Mouse (Mus musculus) heart, embryonic 13.5 days (tissue): ENCODE data around the gene Pitpnb. TPM values are rescaled to one million over a fixed set of nuclear protein-coding genes. Genes with fewer than 3 reads are reported as not detected.
A peak's percentile ranks its signal among the peaks of the same experiment; 100 is the strongest.

Experiments used
- ATAC-seq: fragments of 200-750 bp; cut with Nextera tagmentation; 2 replicates; pipeline ENCODE4 v1.8.0; 2017; ENCODE audit warnings: moderate TSS enrichment; ENCODE audit not compliant: insufficient number of reproducible peaks, low FRiP score, low TSS enrichment; ENCODE audit errors: extremely low read depth
- H3K27ac ChIP-seq: fragments of 300-500 bp; sonication (generic); replicated peaks from 2 replicates; pipeline ENCODE4 v1.5.1; 2015; ENCODE audit warnings: moderate library complexity, mild to moderate bottlenecking, inconsistent platforms
- H3K27me3 ChIP-seq: fragments of 300-500 bp; sonication (generic); replicated peaks from 2 replicates; pipeline ENCODE4 v1.6.1; 2015; ENCODE audit warnings: mild to moderate bottlenecking, inconsistent platforms
- H3K36me3 ChIP-seq: fragments of 300-500 bp; sonication (generic); 2 replicates; pipeline ENCODE4 v1.6.1; 2015; ENCODE audit warnings: mild to moderate bottlenecking, inconsistent platforms
- H3K4me1 ChIP-seq: fragments of 300-500 bp; sonication (generic); 2 replicates; pipeline ENCODE4 v1.6.1; 2015; ENCODE audit warnings: inconsistent platforms
- H3K4me2 ChIP-seq: fragments of 300-500 bp; sonication (generic); 2 replicates; pipeline ENCODE4 v1.6.1; 2015; ENCODE audit warnings: inconsistent platforms, mild to moderate bottlenecking, moderate library complexity
- H3K4me3 ChIP-seq: fragments of 300-500 bp; sonication (generic); 2 replicates; pipeline ENCODE4 v1.5.1; 2015; ENCODE audit warnings: moderate library complexity, mild to moderate bottlenecking, inconsistent platforms
- H3K9ac ChIP-seq: fragments of 300-500 bp; sonication (generic); 2 replicates; pipeline ENCODE4 v1.6.1; 2015; ENCODE audit warnings: inconsistent platforms, mild to moderate bottlenecking, moderate library complexity
- H3K9me3 ChIP-seq: fragments of 300-500 bp; sonication (generic); 2 replicates; pipeline ENCODE4 v1.6.1; 2016; ENCODE audit warnings: inconsistent platforms
- WGBS: fragments of 180-500 bp; shearing (Covaris S2); methylation state at CpG from one replicate; pipeline ENCODE4 v1.1.7; 2015; ENCODE audit warnings: mixed read lengths; 5-methylcytosine and 5-hydroxymethylcytosine counted together
- polyA plus RNA-seq: library from polyadenylated mRNA; unstranded; fragments of >200 nt; fragmentation: Nextera tagmentation; extraction: Ambion mirVana; gene quantifications from 2 replicates; pipeline ENCODE4 v1.2.1, GENCODE M21; 2015

Pitpnb gene
- 72.8 and 74.1 TPM in 2 replicates for polyA plus RNA-seq

DNA sequence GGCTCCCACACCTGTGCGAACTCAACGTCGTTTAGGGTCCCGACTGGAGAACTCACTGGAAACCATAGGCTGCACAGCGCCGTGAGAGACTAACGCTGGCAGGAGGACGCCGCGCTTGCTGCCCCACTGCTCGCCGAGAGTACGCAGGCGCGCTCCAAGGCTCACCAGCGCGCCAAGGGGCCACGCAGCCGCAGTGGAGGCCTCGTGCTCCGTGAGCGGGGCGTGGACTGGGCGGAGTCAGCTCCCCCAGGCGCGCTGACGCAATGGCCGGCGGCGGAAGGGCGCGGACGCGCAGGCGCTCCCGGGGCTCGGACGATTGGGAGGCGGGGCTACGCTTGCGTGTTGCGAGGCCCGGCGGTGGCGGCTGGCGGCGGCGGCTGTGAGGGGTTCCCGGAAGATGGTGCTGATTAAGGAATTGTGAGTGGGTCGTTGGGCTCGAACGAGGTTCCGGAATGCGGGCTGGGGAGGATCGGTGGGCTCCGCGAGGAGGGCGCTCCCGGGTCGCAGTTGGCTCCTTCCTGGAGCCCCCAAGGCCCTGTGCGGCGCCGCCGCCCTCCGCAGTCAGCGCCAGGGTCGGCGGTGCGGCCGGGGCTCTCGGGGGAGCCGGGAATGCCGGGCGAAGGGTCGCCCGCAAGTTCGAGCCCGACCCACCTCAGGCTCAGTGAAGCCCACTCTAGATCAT lies at the start of gene Pitpnb:
Gene Pitpnb (plus strand): TSS at position 347 of the 682 bp plus-strand sequence.
- Histone ChIP-seq H3K27ac (peak within 1 kb of the TSS; percentile 89), H3K4me3 (peak within 1 kb of the TSS; percentile 98), H3K9ac (peak within 1 kb of the TSS; percentile 98), H3K4me2 (peak within 1 kb of the TSS; percentile 80), H3K4me1 (peaks cover 28% of the 10 kb centered on the region), H3K27me3 (no peaks in the 10 kb centered on the region), H3K9me3 (no peaks in the 10 kb centered on the region), H3K36me3 (peaks cover 25% of the 10 kb centered on the region)
- ATAC-seq, result peak; percentile 99
- under 1% methylated on average over 78 of the region's 78 CpGs for WGBS

DNA sequence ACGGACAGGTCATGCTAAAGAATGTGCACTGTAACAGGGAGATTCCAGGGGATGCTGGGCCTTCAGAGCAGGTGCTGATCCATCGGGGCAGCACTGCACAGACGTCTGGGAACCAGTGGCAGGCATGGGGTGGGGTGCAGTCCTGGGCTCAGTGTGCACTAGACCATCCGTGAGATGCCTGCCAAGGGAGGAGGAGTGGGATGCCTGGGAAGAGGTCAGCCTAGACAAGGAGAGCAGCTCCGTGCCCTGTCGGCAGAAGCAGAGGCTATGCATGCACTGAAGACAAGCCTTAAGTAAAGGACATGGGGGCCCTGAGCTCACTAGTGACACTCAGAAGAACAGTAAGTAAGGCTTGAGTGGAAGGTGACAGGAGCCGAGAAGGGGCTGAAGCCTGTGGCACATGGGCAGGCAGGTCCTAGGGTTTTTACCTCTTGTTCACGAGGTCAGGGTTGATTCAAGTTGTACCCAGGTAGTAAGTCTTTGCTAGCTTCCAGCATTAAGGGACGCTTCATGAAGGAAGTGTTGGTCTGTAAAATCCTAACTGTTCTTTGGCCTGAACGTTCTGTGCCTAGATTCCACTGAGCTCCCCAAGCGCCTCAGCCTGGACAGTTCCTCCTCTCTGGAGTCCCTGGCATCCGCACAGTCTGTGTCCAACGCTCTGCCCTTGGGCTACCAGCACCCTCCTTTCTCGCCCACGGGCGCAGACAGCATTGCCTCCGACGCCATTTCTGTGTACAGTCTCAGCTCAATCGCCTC lies 46.0 kb upstream of the Pitpnb start:
- WGBS, result 76% methylated on average over 19 of the region's 19 CpGs
- Histone ChIP-seq H3K9ac (no peak overlapping the region), H3K4me2 (no peak overlapping the region), H3K9me3 (no peaks in the 10 kb centered on the region), H3K4me1 (peaks cover 8% of the 10 kb centered on the region), H3K27me3 (no peaks in the 10 kb centered on the region; the same call in 1 of the 2 replicates), H3K27ac (no peak overlapping the region), H3K4me3 (no peak overlapping the region), H3K36me3 (peaks cover 77% of the 10 kb centered on the region)
- ATAC-seq, result no peak

DNA sequence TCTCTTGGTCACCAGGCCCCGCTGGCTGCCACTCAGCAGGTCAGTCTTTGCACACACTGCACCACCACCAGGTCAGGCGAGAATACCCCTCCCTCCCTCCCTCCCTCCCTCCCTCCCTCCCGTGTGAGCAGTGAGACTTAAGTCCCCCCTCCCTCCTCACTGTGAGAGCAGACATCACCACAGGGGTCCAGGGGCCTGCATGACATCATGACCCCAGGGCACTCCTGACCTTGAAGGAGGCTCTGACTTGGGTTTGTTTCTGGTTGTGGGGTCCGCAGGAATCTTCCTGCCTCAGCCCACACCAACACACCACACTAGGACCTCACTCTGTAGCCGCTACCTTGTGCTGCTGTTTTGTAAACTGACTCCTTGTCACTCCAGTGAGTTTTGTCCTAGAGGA lies 43.0 kb upstream of the Pitpnb start:
- ATAC-seq, result no peak
- Histone ChIP-seq H3K27me3 (no peaks in the 10 kb centered on the region; the same call in 1 of the 2 replicates), H3K9me3 (no peaks in the 10 kb centered on the region), H3K27ac (no peak overlapping the region), H3K36me3 (peaks cover 55% of the 10 kb centered on the region), H3K4me1 (0 out of 2 replicates have a peak, but pooled peaks cover 4% of the 10 kb centered on the region), H3K9ac (no peak overlapping the region), H3K4me3 (no peak overlapping the region), H3K4me2 (no peak overlapping the region)
- 58% methylated on average over 5 of the region's 5 CpGs for WGBS

DNA sequence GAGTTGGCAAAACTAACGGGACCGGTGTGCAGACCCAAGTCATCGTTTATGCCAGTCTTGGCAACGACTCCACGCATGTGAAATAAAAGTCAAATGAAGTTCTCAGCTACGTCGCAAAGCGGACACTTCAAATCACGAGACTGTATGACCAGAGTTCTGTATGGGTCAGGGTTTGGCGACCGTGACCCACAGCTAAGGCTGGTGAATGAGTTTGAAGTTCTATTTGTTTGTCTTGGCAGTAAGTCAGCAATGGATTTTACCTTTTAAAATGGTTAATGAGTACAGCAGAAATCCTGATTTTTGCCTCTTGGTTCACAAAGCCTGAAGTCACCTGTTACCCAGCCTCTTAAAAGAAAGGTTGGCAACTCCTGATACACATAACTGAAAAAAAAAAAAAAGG lies 42.1 kb upstream of the Pitpnb start:
- ATAC-seq, result no peak
- Histone ChIP-seq H3K27me3 (no peaks in the 10 kb centered on the region; the same call in 1 of the 2 replicates), H3K4me1 (0 out of 2 replicates have a peak, but pooled peaks cover 4% of the 10 kb centered on the region), H3K27ac (no peak overlapping the region), H3K4me3 (no peak overlapping the region), H3K9ac (no peak overlapping the region), H3K36me3 (peaks cover 46% of the 10 kb centered on the region), H3K9me3 (no peaks in the 10 kb centered on the region), H3K4me2 (no peak overlapping the region)
- WGBS, result 87% methylated on average over 11 of the region's 11 CpGs

DNA sequence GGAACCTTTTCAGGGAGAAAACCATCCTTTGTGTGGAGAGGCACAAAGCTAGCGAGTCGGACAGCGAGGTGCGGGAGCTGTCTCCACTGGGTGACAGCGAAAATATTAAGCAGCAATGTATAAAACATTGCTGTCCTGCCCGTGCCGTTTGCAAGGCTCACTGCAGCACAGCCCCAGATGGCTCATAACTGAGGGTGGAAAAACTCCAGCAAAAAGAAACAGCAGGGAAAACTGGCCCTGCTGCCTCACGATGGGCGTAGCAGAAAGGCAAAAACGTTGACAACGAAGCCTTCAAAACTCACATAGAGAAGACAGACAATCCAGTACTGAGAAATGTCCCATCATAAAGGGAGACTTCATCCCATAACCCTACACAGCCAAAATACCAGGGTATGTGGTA lies 40.5 kb upstream of the Pitpnb start:
- H3K27ac ChIP-seq, result no peak overlapping the region
- WGBS, result 87% methylated on average over 11 of the region's 11 CpGs
- H3K4me2 ChIP-seq, result no peak overlapping the region
- no peak overlapping the region for H3K4me3 ChIP-seq
- no peaks in the 10 kb centered on the region for H3K9me3 ChIP-seq
- 0 out of 2 replicates have a peak, but pooled peaks cover 4% of the 10 kb centered on the region for H3K4me1 ChIP-seq
- H3K9ac ChIP-seq, result no peak overlapping the region
- no peak for ATAC-seq
- H3K36me3 ChIP-seq, result peaks cover 35% of the 10 kb centered on the region
- no peaks in the 10 kb centered on the region; the same call in 1 of the 2 replicates for H3K27me3 ChIP-seq

DNA sequence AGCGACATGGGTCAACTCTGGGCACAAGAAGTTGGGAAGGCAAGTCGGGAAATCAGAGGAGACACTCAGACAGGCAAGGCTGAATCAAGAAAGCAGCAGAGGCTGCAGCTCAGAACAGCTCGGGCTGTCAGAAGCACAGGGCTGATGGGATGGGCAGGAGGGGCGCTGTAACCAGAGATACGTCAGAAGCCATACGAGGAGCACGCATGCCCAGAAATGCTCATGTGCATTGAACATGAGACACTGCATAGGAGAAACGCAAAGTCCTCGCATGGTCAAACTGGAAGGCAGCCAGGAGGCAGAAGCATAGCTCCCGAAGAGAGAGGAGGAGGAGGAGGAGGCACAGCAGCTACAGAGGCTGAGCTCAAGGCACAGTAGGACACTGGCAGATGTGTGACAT lies 38.9 kb upstream of the Pitpnb start:
- ATAC-seq, result no peak
- H3K4me1 ChIP-seq, result 0 out of 2 replicates have a peak, but pooled peaks cover 4% of the 10 kb centered on the region
- peaks cover 19% of the 10 kb centered on the region for H3K36me3 ChIP-seq
- WGBS, result 42% methylated on average over 10 of the region's 10 CpGs
- H3K27me3 ChIP-seq, result no peaks in the 10 kb centered on the region
- peak overlapping the region; percentile 47 for H3K4me2 ChIP-seq
- no peaks in the 10 kb centered on the region for H3K9me3 ChIP-seq
- H3K4me3 ChIP-seq, result 0 out of 2 replicates have a peak overlapping the region, but pooled peaks have one; percentile 3
- no peak overlapping the region for H3K9ac ChIP-seq
- no peak overlapping the region for H3K27ac ChIP-seq

DNA sequence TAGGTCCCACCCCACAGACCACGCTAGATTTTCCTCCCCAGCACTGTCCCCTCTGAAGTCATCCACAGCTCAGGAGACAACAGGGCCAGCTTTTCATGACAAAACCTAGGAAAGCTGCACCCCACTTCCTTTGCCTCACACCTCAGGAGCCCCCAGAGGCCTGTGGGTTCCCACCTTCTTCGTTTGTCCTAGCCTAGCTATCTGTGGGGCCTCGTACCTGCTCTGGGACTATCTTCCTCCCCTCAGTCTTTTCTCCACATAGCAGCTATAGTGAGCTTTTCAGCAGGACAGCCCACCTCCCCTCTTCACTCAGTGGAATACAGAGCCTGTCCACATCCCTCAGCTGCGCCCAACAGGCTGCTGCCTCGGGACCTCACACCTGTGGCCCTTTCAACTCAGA lies 32.8 kb upstream of the Pitpnb start:
- WGBS, result 67% methylated on average over 5 of the region's 5 CpGs
- no peak for ATAC-seq

DNA sequence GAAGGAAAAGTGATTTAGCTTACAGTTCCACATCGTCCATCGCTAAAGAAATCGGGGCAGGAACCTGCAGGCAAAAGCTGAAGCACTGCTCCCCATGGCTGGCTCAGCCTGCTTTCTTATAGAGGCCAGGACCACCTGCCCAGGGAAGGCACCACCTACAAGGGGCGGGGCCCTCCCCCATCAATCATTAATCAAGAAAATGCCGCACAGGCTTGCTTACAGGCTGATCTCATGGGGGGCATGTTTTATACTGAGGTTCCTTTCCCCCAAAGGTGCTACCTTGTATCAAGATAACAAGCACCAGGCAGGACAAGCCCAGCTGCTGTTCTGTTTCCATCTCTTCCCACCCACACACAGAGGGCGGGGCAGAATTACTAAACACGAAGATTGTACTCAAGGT lies 31.9 kb upstream of the Pitpnb start:
- Histone ChIP-seq H3K27ac (no peak overlapping the region), H3K27me3 (no peaks in the 10 kb centered on the region; the same call in 1 of the 2 replicates), H3K9me3 (no peaks in the 10 kb centered on the region), H3K4me1 (peaks cover 12% of the 10 kb centered on the region), H3K9ac (no peak overlapping the region), H3K4me2 (no peak overlapping the region), H3K4me3 (no peak overlapping the region), H3K36me3 (no peaks in the 10 kb centered on the region)
- ATAC-seq, result no peak
- 50% methylated on average over 7 of the region's 7 CpGs for WGBS

More for the DNA sequence above, 32.8 kb upstream of the Pitpnb start:
- Histone ChIP-seq H3K9ac (no peak overlapping the region), H3K4me2 (no peak overlapping the region), H3K9me3 (no peaks in the 10 kb centered on the region), H3K4me3 (no peak overlapping the region), H3K4me1 (peaks cover 12% of the 10 kb centered on the region), H3K27me3 (no peaks in the 10 kb centered on the region; the same call in 1 of the 2 replicates), H3K36me3 (no peaks in the 10 kb centered on the region), H3K27ac (no peak overlapping the region)

DNA sequence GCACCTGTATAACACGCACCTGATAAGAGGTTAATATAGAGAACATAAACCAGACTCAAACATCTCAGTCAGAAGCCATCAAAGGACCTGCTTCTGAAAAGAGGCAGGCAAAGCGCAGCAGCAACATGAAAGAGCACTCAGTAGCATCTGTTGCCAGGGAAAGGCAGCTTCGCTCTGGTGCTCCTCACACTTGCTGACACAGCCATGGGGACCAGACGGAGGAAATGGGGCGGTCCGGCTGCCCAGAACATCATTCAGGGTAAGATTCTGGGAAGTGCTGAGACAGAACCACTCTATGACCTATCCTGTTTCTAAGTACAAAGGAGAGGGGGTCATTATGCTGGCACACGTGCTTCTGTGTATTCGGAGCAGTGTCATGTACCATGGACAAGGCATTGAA lies 29.8 kb upstream of the Pitpnb start:
- ATAC-seq, result no peak
- Histone ChIP-seq H3K4me3 (no peak overlapping the region), H3K36me3 (no peaks in the 10 kb centered on the region), H3K27me3 (no peaks in the 10 kb centered on the region; the same call in 1 of the 2 replicates), H3K4me1 (peaks cover 12% of the 10 kb centered on the region), H3K27ac (no peak overlapping the region), H3K9ac (no peak overlapping the region), H3K4me2 (no peak overlapping the region), H3K9me3 (peaks cover 4% of the 10 kb centered on the region)
- WGBS, result 59% methylated on average over 8 of the region's 8 CpGs

DNA sequence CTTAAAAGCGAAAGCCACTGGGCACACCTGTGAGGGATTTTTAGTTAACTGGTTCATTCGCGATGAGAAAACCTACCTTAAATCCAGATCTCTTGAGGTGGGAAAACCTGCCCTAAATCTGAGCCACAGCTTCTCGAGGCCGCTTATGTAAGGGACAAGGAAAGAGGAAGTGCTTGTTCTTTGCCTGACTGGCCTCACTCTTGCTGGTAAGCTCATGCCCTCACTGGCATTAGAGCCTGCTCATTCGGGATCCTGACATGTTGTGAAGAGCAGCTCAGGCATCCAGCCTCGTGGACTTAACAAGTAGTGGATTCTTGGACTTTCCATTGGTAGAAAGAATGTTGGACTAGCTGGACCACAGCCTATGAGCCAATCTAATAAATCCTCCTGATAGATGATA lies 28.8 kb upstream of the Pitpnb start:
- ATAC-seq, result no peak
- H3K27ac ChIP-seq, result no peak overlapping the region
- no peak overlapping the region for H3K4me3 ChIP-seq
- H3K27me3 ChIP-seq, result no peaks in the 10 kb centered on the region; the same call in 1 of the 2 replicates
- peaks cover 12% of the 10 kb centered on the region for H3K4me1 ChIP-seq
- peaks cover 4% of the 10 kb centered on the region for H3K9me3 ChIP-seq
- H3K9ac ChIP-seq, result no peak overlapping the region
- WGBS, result 67% methylated on average over 7 of the region's 7 CpGs
- H3K4me2 ChIP-seq, result no peak overlapping the region
- H3K36me3 ChIP-seq, result no peaks in the 10 kb centered on the region

DNA sequence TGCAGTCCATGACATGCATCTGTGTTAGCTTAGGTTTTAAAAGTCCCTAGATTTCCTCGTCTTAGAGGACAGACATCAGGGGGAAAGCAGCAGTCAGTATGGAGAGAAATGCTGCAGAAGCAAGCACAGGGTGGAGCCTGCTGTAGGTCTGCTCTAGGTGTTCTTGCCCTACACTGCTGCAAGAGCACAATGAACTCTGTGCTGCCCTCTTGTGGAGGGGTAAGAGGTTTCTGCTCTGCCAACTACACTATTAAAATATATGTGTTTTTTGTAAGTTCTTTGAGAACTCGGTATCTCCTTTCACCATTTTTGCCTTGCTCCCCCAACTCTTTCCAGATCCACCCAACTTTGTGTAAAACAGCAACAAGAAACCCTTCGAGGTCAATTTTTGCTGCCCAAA lies 25.8 kb upstream of the Pitpnb start:
- no peak overlapping the region for H3K4me3 ChIP-seq
- no peak overlapping the region for H3K4me2 ChIP-seq
- no peaks in the 10 kb centered on the region for H3K36me3 ChIP-seq
- H3K27ac ChIP-seq, result no peak overlapping the region
- H3K9me3 ChIP-seq, result peaks cover 4% of the 10 kb centered on the region
- H3K4me1 ChIP-seq, result peaks cover 12% of the 10 kb centered on the region
- no peak overlapping the region for H3K9ac ChIP-seq
- ATAC-seq, result no peak
- no peaks in the 10 kb centered on the region; the same call in 1 of the 2 replicates for H3K27me3 ChIP-seq
- WGBS, result 82% methylated on average over 3 of the region's 3 CpGs
